ENCODE assay signal across 9 mouse cellular contexts in the genomic region with DNA sequence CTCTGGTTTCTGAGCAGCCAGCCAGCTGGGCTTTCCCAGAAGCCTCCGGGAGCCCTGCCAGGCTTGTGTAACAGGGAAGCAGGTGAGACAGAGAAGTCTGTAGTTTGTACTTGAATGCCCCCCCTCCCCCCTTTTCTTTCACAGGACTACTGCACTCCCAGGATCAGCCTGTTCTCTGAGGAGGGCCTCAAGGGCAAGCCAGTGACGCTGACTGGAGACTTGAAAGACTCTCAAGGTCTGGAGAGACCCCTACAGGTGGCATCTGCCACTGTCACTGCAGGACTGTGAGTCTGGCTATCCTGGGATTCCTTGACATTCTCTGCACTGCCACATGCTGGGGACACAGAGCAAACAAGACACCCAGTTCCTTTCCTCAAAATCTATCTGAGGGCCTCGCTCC. TPM values are rescaled to one million over a fixed set of nuclear protein-coding genes. Genes with fewer than 3 reads are reported as not detected.
A peak's percentile ranks its signal among the peaks of the same experiment; 100 is the strongest.
DNase-seq lines count a peak whose midpoint lies in the region; ATAC-seq and TF ChIP-seq lines count a peak whose summit lies in the region.
"Had no signal": no experiment of that assay in that cellular context is flagged by ENCODE, and none has a peak within 500 bp of the region (broad histone marks: within the 10 kb centered on the region; RNA-seq: fewer than 3 reads in every experiment).

No protein-coding gene starts in this region.

- H3K4me2 ChIP-seq in forebrain, embryonic 13.5 days: no peak overlapping the region
- no peak overlapping the region for H3K4me2 ChIP-seq in kidney, postnatal 0 days (ENCODE audit: low read length)

- H3K4me3 ChIP-seq in forebrain, embryonic 13.5 days: no peak overlapping the region
- H3K4me3 ChIP-seq in kidney, postnatal 0 days (replicated peaks; ENCODE audit: low read depth, low read length): no peak overlapping the region
- no peak overlapping the region for H3K4me3 ChIP-seq in testis, adult 2 months (ENCODE audit: control insufficient read depth, low read depth, low read length)

- H3K27me3 ChIP-seq in forebrain, embryonic 13.5 days: peaks cover 33% of the 10 kb centered on the region
- 0 out of 2 replicates have a peak, but pooled peaks cover 3% of the 10 kb centered on the region for H3K27me3 ChIP-seq in kidney, postnatal 0 days (ENCODE audit: insufficient read depth, low read length)
- no peaks in the 10 kb centered on the region; the same call in 1 of the 2 replicates for H3K27me3 ChIP-seq in testis, adult 2 months (ENCODE audit: control insufficient read depth, insufficient read depth, low read length)

- ATAC-seq in forebrain, embryonic 13.5 days: no peak
- ATAC-seq in kidney, postnatal 0 days (replicated peaks; ENCODE audit: low FRiP score, low read depth): peak; percentile 66

- H3K36me3 ChIP-seq in forebrain, embryonic 13.5 days (ENCODE audit: poor library complexity, severe bottlenecking): no peaks in the 10 kb centered on the region
- H3K36me3 ChIP-seq in kidney, postnatal 0 days (ENCODE audit: insufficient read depth, low read length): no peaks in the 10 kb centered on the region
- H3K36me3 ChIP-seq in testis, adult 2 months (ENCODE audit: control insufficient read depth, insufficient read depth, low read length): no peaks in the 10 kb centered on the region

- no peaks in the 10 kb centered on the region for H3K9me3 ChIP-seq in forebrain, embryonic 13.5 days (replicated peaks)
- H3K9me3 ChIP-seq in kidney, postnatal 0 days (replicated peaks; ENCODE audit: low read length): no peaks in the 10 kb centered on the region

- no peak overlapping the region for H3K27ac ChIP-seq in forebrain, embryonic 13.5 days
- H3K27ac ChIP-seq in kidney, postnatal 0 days: no peak overlapping the region
- no peak overlapping the region for H3K27ac ChIP-seq in testis, adult 2 months (ENCODE audit: control insufficient read depth, insufficient read depth, low read depth, low read length)

- peaks cover 12% of the 10 kb centered on the region for H3K4me1 ChIP-seq in forebrain, embryonic 13.5 days
- peaks cover 6% of the 10 kb centered on the region; the same call in 1 of the 2 replicates for H3K4me1 ChIP-seq in kidney, postnatal 0 days (replicated peaks; ENCODE audit: insufficient read depth, low read length)
- H3K4me1 ChIP-seq in testis, adult 2 months (ENCODE audit: control insufficient read depth, insufficient read depth, low read length): peaks cover 5% of the 10 kb centered on the region

- peak; percentile 84 for TF ChIP-seq CTCF in kidney, postnatal 0 days (IDR thresholded peaks at IDR 0.05; ENCODE audit: low read depth)
- peak; percentile 36; the same call in 1 of the 2 replicates for TF ChIP-seq CTCF in testis, adult 2 months (IDR thresholded peaks at IDR 0.05; ENCODE audit: control insufficient read depth, insufficient read depth, insufficient replicate concordance, low read depth, low read length)

- 15% methylated on average over 3 of the region's 3 CpGs for WGBS in forebrain, embryonic 13.5 days
- 16% methylated on average over 3 of the region's 3 CpGs for WGBS in kidney, postnatal 0 days

- TF ChIP-seq POLR2A in testis, adult 2 months (IDR thresholded peaks at IDR 0.05; ENCODE audit: control insufficient read depth, low read depth, low read length): no peak

- peak; percentile 57 to 73 for DNase-seq in adrenal gland, adult (ENCODE audit: inconsistent age in 2 of 2, low spot score in 1 of 2)
- no peak for DNase-seq in adrenal gland, postnatal 4 days (ENCODE audit: low spot score in 2 of 2)
- DNase-seq in ovary, adult 18-20 months (ENCODE audit: low spot score): peak; percentile 57
- no peak for DNase-seq in ovary, postnatal 10 days (ENCODE audit: low spot score)
- DNase-seq in kidney, postnatal 0 days (ENCODE audit: low spot score): peak; percentile 86
- DNase-seq in lung, postnatal 25 days (ENCODE audit: low spot score): peak; percentile 48

- 0 out of 2 replicates have a peak overlapping the region, but pooled peaks have one; percentile 16 for H3K9ac ChIP-seq in forebrain, embryonic 13.5 days
- no peak overlapping the region for H3K9ac ChIP-seq in kidney, postnatal 0 days (ENCODE audit: low read depth, low read length)

RNA-seq across cellular contexts. Expression of gene Cd52, which starts 16.2 kb away (rescaled TPM):
- total RNA-seq in adrenal gland, postnatal 4 days (2021): 10 to 100 TPM; 10.1 to 14.4 TPM
- polyA plus RNA-seq in forebrain, embryonic 13.5 days (2015; fragmentation: Nextera tagmentation; extraction: Ambion mirVana): 2.2 and 2.6 TPM in 2 replicates
- polyA plus RNA-seq in kidney, postnatal 0 days (2015; fragmentation: Nextera tagmentation; extraction: Ambion mirVana): 14.7 and 18.9 TPM in 2 replicates
- 2.0 and 660 TPM in 2 replicates for polyA plus RNA-seq in testis, adult 2 months (2012; rRNA removed)

RNA-seq across cellular contexts. Expression of gene Crybg2, which starts 18.1 kb away (rescaled TPM):
- total RNA-seq in adrenal gland, postnatal 4 days (2021): under 1 TPM; 0.25 to 0.28 TPM
- polyA plus RNA-seq in forebrain, embryonic 13.5 days (2015; fragmentation: Nextera tagmentation; extraction: Ambion mirVana): 0.47 and 0.53 TPM in 2 replicates
- polyA plus RNA-seq in kidney, postnatal 0 days (2015; fragmentation: Nextera tagmentation; extraction: Ambion mirVana): 2.8 and 6.1 TPM in 2 replicates
- polyA plus RNA-seq in testis, adult 2 months (2012; rRNA removed): 2.3 and 2.4 TPM in 2 replicates

RNA-seq across cellular contexts. Expression of gene Ubxn11, which starts 23.7 kb away (rescaled TPM):
- 10 to 100 TPM in 1 of 2 experiments, 1 to 10 TPM in 1; 9.4 to 13.4 TPM for total RNA-seq in adrenal gland, postnatal 4 days (2021)
- 6.2 and 9.4 TPM in 2 replicates for polyA plus RNA-seq in forebrain, embryonic 13.5 days (2015; fragmentation: Nextera tagmentation; extraction: Ambion mirVana)
- 7.6 and 7.8 TPM in 2 replicates for polyA plus RNA-seq in kidney, postnatal 0 days (2015; fragmentation: Nextera tagmentation; extraction: Ambion mirVana)
- 457 and 483 TPM in 2 replicates for polyA plus RNA-seq in testis, adult 2 months (2012; rRNA removed)

RNA-seq across cellular contexts. Expression of gene Zfp683, which starts 25.1 kb away (rescaled TPM):
- total RNA-seq in adrenal gland, postnatal 4 days (2021): not detected
- not detected in 2 replicates for polyA plus RNA-seq in forebrain, embryonic 13.5 days (2015; fragmentation: Nextera tagmentation; extraction: Ambion mirVana)
- not detected in 2 replicates for polyA plus RNA-seq in kidney, postnatal 0 days (2015; fragmentation: Nextera tagmentation; extraction: Ambion mirVana)
- 0.11 TPM in 2 replicates for polyA plus RNA-seq in testis, adult 2 months (2012; rRNA removed)
- total RNA-seq: layer of hippocampus, postnatal 25 days had no signal

RNA-seq across cellular contexts. Expression of gene Sh3bgrl3, which starts 49.9 kb away (rescaled TPM):
- total RNA-seq in adrenal gland, postnatal 4 days (2021): 100 to 1,000 TPM; 108 to 111 TPM
- polyA plus RNA-seq in forebrain, embryonic 13.5 days (2015; fragmentation: Nextera tagmentation; extraction: Ambion mirVana): 285 TPM in 2 replicates
- 452 and 455 TPM in 2 replicates for polyA plus RNA-seq in kidney, postnatal 0 days (2015; fragmentation: Nextera tagmentation; extraction: Ambion mirVana)
- polyA plus RNA-seq in testis, adult 2 months (2012; rRNA removed): 85.6 and 157 TPM in 2 replicates

Comparison
In these comparisons a context has a peak if more than half of its experiments do, and no peak if none do; other contexts are left out.
1. DNase-seq: peak in adrenal gland, adult (2 of 2), ovary, adult 18-20 months (single experiment), kidney, postnatal 0 days (single experiment) and lung, postnatal 25 days (single experiment); none in adrenal gland, postnatal 4 days (0 of 2) and ovary, postnatal 10 days (single experiment).
2. RNA of gene Ubxn11, which starts 23.7 kb away (polyA plus RNA-seq): 457 to 483 TPM in testis, adult 2 months; 7.6 to 7.8 TPM in kidney, postnatal 0 days and 6.2 to 9.4 TPM in forebrain, embryonic 13.5 days; every median in the first group is over 10 times any median in the second.